Mouse (Mus musculus) cerebral cortex, adult 2 months (tissue): ENCODE measurements around the gene Tbx5.

ENCODE experiments used
- WGBS: fragments of 180-500 bp; shearing (Covaris S2); methylation state at CpG from one replicate; pipeline ENCODE4 v1.1.7; 2018; 5-methylcytosine and 5-hydroxymethylcytosine counted together

Gene Tbx5

DNA sequence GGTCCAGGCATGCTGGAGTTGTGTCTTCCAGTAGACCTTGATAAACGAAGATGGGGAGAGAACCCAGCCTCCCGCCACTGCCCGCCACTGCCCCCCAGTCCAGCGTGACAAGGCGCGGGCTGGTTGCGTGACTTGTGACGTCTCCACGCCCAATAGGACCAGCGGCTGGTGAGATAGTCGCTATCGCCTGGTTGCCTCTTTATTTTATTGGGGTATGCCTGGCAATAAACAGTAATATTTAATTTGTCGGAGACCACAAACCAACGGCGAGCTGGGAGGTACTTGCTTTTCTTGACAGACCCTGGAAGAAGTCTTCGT lies at the start of gene Tbx5:
Gene Tbx5 (plus strand): TSS at position 190 of the 318 bp plus-strand sequence.
- 5% methylated on average over 16 of the region's 16 CpGs for WGBS

DNA sequence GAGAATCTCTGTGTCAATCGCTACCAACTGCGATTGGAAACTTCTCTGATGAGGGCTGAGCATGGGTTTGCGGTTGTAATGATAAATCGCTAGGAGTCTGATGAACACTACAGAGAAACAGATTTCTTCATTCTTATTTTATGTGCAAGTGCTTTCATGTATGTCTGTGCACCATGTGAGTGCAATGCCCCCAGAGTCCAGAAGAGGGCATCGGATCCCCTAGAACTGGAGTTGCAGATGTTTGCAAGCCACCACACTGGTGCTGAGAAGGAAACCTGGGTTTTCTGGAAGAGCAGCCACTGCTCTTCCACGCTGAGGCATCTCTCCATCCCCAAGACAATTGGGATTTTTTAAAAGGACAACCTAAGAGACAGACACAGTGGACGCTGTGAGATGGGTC lies 46.5 kb upstream of the Tbx5 start:
- WGBS: 91% methylated on average over 7 of the region's 7 CpGs

DNA sequence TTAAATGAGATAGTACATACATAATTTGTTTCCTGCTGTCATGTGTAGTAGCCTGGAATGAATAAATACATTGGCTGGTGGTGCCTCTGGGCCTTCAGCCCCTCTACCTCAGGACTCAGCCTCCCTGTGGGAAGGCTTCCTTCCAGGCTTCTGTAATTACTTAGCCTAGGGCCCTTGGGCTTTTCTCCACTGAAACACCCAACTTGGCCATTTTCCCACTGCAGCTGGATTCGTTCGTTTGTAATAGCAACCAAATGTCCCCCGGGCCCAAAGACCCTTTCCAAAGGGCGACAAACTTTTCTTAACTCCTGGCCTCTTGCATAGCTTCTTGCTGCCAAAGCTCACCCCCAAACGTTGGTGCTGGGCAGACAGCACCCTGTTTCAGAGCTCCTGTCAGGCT lies 40.8 kb upstream of the Tbx5 start:
- WGBS: 42% methylated on average over 5 of the region's 5 CpGs

DNA sequence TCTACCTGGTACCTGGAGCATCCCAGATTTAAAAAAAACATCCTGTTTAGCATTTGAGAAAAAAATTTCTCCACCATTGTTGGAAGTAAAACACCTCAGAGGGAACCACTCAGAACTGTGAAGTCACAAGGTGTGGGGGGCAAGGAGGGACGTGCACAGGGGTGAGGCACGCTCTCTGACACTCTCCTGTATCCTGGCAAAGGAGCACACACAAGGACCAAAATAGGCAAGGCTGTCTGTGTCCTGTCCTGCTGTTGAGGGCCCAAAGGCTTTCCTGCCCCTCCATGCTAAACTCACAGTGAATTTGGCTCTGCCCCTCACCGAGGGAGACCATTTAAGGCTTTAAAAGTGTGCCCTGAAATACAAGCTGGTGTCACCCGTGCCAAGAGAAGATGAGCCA lies 38.5 kb upstream of the Tbx5 start:
- 9% methylated on average over 4 of the region's 4 CpGs for WGBS

DNA sequence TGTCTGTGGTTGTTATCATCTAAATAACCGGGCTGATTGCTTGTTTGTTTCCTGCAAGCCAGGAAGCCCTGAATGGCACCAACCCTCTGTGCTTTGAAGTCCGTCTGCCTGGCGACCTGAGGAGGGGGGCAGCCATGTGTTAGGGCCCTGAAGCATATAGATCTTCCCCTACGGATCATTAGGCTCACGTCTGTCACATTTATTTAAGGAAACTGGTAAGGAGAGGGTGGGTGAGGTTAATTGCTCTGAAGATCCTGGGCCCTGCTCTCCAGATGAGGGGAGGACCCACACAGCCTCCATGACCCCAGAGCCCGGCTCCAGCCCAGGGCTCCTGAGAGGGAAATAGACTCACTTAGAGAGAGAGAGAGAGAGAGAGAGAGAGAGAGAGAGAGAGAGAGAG lies 37.1 kb upstream of the Tbx5 start:
- WGBS: 4% methylated on average over 6 of the region's 6 CpGs

DNA sequence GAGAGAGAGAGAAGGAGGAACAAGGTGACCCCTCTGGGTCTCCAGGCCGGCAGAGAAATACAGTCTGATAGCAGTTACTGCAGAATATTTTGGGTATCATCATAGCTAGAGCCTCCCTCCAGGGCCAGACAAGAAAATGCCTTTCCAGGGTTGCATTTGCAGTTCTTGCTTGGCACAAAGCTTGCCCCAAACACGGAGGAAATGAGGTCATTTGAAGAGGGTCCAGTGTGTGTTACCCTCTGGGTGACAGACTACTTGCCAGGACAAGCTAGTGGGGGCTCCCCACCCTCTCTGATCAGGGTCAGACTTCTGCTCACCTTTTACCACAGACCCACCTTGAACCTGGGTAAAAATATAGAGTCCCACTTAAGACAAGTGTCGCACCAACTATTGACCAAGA lies 36.7 kb upstream of the Tbx5 start:
- 12% methylated on average over 3 of the region's 3 CpGs for WGBS

DNA sequence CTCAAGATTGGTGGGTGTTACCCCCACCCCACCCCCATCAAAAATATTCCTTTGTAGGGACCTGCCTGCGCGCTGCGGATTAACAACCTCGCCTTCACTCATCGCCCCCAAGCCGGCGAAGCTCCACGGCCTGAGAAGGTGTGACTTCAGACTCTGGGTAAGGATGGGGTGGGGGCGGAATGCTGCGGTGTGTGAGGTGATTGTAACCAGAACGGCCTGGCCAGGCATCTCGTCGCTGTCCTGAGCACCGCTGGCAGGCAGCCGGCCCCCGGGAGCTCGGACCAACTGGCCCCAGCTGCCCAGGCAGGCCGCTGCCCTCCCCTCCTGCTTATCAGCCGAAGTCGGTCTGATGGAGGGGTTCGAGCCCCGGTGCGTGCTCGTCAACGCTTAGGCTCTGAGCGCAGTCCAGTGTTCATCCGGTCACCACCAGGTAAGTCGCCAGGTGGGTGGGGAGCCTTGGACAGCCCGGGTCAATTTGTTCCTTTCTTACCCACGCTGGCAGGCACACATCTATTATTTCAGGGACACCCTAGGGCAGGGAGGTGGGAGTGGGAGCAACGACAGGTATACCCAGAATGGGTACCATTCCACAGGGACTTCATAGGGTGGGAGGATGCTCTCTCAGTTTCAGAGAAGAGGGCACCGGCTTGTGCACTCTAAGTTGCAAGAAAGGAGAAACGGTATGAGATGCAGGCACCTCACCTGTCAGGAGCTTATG lies 35.9 kb upstream of the Tbx5 start:
- 4% methylated on average over 33 of the region's 33 CpGs for WGBS

DNA sequence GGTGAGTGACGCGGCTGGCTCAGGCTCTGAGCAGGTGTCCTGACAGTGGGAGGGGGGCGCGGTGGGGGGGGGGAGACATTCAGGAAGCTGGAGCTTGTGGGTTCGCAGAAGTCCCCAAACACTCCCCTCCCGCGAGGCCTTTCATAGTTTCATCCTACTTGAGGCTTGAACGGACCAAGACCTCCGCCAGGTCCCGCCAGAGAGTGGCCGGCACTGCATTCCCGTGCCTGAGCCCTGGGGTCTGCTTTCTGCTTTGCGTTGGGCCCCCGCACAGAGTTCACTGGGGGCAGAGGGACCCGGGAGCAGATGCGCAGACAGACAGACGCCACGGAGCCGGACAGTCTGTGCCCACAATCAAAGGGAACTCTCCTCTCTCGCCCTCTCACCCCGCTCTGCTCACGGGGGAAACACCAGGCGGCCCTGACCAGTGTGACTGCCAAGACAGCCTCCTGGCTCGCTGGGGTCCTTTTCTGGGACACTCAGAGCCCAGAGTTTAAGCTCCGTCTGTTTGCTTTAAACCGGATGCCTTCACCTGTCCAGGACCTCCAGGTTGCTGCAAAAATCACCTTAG lies 34.8 kb upstream of the Tbx5 start:
- WGBS: 3% methylated on average over 26 of the region's 26 CpGs

DNA sequence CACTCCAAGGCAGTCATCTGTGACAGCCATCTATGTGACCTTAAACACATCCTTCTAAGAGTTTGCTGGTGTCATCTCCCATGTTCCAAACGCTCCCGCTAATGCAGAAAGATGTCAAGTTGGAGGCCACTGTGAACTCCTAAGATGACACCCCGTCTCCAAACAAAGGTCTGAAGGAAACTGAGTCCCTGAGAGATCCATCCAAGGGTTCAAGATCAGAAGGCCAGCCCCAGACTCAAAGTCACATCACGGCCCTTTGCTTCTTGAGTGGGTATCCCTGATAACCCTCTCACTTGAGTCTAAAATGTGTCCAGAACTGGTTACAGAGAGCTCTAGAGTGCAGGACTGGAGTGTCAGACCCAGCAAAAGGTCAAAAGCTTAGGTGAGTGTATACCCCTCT lies 34.2 kb upstream of the Tbx5 start:
- WGBS: 10% methylated on average over 4 of the region's 4 CpGs

DNA sequence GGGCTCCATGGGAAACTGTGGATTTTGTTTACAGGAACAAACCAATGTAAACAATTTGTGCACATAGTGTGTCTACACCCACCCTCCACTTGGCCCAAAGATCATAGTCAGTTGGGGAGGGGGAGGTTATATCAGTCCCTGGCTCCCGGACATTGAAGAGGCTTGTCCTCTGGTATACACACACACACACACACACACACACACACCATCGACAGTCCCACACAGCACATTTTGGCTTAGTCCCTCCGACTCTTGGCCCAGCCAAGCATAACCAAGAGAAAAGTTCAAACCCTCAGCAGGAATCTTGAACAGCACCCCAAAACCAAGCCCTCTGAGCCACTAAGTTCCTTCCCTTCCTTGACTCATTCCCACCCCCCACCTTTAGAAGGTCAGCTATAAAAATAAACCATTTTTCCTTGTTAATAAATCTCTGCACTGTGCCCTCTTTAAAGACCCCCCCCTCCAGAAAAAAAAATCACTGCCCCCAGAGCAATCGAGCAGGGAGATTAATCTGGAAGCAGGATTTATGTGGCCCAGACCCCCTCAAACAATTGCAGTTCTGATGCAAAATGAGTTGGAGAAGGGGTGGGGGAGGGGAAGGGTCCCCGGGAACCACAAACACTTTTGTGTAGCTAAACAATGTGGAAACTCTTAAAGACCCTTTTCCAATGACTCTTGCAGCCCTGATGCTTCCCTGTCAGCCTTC lies 33.6 kb upstream of the Tbx5 start:
- WGBS: 4% methylated on average over 5 of the region's 5 CpGs

DNA sequence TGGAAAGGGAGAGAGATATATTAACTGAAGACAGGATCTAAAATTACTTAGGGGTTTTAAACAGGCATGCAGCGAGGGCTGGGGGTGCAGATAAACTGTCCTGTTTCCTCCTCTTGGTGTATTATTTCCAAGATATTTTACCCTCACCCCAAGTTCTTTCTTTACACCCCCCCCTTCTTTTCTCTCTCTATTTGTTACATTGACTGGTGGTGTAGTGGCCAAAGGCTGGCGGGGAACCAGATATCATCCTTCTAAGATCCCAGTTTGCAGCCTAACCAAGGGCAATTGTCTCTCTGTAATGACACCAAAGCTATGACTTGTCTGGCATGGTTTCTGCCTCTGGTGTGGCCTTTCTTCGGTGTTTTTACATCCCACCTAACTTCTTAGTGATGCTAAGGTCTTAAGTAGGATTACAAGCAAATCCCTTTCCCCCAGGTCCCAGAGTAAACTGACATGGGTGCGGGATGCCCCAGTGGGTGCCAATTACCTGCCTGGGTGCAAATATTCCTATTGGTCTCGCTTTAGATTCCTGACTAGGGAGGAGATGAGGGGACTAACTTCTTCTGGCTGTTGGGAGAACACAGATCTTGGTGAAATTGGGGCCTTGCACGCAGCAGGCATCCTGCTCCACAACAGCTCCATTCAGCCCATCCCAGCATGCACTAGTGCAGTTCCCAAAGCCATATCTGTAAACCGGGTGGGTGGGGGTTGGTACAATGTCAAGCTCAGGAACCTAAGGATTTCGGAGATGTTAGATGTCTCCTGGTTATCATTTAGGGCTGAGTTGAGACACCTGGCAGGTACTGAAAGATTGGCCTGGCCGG lies 32.8 kb upstream of the Tbx5 start:
- WGBS: 12% methylated on average over 9 of the region's 9 CpGs

DNA sequence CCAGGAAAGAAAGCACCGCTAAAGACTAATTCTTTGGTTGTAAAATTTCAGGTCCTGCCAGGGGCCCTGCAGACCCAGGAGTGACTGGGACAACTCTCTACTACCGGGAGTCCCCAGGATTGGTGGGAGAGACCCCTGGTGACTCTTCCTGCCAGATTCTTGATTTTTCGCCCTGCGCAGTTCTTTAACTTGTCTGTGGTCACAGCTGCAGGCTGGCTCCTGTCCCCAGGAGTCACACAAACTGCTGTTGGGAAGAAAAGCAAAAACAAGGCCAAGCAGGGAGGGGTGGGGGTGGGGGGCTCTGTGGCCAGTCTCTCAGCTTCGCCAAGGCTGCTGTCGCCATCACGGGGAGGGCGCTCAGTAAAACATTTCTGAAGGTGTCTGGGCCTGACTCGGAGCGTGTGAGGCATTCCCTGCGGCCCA lies 32.2 kb upstream of the Tbx5 start:
- WGBS: 3% methylated on average over 11 of the region's 11 CpGs

DNA sequence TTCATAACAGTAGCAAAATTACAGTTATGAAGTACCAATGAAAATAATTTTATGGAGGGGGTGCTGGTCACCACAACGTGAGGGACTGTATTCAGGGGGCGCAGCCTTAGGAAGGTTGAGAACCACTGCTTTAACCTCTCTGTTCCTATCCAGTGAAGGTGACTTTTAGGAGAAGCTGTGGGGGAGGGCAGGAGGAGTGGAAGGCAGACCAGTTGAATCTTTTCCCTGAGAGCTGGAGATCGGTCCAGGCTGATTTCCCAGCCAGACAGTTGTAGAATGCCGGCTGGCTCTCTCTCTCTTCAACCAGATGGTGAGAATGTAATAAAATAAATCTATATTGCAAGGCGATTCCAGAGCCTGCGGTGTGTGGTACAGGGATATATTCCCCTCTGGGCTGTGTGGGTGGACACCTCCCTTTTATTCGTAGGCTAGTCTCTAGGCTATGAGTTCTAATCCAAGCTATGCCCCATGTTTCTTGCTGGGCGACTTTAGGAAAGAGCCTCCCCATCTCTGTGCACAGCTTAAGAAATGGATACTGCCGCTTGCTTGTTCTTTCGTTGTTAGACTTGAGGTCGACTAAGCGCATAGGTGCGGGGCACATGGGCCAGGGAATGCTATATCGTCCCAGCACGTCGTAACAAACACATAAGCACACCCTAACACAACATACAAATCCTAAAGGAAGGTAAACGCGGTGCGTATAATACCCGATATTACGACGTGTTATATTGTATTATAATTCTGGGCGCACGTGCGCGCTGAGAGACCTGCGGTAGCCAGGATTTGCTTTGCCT lies 29.7 kb upstream of the Tbx5 start:
- 3% methylated on average over 27 of the region's 27 CpGs for WGBS

DNA sequence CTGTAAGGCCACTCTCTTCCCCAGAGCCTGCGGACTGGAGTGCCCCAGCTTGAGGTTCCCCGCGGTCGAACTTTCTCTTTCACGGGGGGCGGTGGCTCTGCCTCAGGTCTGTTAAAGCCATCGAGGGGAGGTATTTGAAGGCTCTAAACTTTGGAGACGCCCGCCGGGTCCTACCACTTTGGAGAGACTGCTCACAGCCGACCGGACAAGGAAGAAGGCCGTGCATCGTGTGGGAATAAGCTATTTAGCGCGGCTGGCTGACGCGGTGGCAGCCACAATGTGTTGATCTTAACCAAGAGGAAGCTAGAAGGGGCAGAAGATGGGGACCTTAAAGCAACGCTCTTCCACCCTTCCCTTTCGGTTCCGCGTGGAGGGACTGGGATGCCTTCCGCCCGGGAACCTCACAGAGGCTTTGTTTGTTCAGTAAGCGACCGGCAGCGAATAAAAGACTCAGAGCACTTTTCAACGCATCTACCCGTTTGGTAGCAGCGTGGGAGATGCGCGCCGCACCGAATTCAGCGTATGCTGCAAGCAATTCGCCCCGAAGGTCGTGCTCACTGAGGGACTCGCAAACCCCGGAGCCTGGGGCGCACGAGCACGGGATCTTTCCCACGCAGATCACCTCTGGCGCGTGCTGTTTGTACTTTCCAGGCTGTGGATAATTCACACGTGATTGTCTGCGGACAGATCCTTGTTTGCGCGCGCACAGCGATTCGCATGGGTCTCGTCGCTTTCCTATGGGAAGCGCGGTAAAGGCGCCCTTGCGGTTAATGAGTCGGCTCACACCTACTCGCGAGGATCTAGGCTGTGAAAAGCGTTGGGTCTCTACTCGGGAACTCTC lies 28.8 kb upstream of the Tbx5 start:
- WGBS: 1% methylated on average over 64 of the region's 64 CpGs

DNA sequence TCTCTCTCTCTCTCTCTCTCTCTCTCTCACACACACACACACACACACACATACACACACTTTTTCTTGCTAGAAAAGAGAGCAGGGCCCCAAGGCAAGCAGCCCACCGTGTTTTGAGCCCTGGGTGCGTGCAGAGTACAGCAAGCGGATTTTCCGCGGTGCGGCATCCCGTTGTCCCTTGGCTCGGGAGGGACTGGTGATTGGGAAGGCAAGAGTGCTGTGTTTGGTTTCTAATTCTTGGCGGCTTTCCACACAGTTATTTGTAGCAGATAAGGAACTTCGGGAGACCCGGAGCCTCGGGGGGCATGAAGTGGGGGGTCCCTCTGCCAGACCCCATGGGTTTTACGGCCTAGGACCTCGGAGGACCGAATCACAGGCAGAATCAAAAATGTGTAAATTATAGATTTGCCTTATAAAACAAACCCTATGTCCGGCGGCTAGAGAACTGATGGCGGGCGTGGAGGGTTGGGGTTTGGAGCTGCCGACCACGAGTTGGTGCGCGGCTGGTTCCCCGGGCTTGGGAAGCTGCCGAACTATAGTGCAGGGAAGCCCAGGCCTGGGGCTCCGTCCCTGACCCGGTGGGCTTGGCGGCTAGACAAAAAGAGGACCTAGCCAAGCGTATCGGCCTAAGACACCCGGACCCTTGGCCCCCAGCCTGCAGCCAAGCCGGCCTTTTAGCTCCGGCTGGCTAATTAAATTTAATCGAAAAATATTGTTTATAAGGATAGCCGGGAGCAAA lies 28.0 kb upstream of the Tbx5 start:
- 2% methylated on average over 35 of the region's 35 CpGs for WGBS

DNA sequence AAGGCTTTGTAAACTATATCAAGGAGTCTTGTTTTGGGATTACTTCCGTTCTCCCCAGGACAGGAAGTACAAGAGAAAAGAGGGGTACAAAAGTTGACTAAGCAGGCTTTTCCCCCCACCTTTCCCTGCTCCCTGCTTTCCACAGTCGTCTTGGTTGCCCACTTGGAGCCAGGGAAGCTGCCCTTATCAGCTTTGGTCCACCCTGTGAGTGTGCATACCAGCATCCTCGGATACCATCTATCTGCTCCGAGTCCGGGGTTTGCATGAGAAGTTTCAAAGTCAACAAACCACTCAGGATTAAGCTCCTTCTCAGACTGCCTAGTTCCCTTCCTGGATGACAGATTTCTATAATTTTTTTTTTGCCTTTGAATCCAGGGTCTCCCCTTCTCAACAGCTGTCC lies 26.8 kb upstream of the Tbx5 start:
- WGBS: 1% methylated on average over 5 of the region's 5 CpGs

DNA sequence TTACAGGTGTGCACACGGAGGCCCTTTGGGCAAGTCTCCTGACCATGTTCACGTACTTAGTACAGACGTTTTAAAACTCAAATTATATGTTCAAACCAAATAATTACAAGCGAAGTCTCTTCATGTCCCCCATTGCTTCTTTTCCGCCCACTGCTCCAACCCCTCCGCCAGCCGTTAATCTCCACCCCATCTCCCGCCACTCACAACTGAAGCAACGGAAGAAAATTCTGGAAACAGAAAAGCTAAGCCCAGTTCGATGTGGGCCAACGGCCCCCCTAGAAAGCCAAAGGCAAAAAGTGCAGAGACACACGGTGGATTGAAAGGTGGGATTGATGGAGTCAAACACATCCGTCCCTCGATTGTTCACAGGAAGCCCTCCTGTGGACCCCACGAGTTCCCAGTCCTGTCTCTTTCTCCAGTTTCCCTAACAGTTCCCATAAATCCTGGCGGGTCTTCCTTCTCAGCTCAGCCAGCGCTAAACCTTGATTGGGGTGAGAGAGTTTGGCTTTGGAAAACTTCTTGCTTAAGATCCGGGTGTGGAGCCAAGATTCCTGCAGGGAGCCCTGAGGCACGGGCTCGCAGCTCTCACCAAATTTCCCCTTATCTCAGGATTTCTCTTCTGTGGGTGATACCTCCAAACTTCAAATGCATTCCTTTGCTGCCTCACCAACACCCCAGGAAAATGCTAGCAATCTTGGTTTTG lies 24.8 kb upstream of the Tbx5 start:
- 3% methylated on average over 20 of the region's 20 CpGs for WGBS

DNA sequence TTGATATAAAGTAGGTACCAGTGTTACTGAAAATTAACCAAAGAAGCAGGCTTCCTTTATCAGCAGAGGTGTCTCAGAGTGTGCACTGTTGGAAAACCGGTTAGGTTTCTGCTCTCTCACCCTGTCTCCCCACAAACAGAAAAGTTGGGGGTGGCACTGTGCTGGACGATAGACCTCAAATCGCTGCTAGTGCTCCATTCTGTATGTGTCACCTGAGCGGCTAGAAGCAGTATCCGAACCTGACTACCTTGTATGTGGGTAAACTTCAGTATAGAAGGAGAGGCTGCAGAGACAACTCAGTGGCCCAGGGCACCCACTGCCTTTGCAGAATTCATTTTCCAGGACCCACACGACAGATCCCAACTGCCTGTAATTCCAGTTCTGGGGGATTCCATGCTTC lies 23.8 kb upstream of the Tbx5 start:
- WGBS: 41% methylated on average over 6 of the region's 6 CpGs

DNA sequence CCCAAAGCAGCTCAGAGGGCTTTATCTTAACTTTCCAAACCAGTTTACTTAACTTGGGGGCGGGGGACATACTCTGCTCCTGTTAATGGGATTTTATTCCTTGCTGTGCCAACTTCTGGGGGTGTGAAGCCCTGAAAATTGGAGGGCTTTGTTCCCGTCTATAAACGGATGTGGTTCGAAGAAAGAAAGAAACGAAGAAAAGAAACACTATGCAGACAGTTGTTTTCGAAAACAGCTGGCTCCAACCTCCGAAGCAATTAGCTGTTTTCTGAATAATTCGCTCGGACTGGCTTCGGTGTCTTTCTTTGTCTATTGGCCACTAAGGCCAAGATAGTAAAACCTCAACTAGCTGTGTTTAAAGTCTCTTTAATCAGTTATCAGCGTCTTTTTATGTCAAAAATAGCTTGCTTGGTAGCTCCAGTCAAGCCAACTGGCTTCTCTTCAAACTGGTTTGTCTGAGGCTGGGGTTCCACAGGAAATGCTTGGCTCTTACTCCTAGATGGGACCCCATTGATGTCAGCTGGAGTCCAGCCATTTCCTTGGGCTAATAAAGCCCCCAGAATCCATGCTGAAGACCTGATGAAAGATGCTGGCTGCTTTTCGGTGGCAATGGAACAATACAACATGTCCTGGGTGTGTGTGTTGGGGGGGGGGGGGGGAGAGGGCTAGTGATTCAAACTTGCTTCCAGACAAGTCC lies 21.3 kb upstream of the Tbx5 start:
- 24% methylated on average over 12 of the region's 12 CpGs for WGBS
